Mouse (Mus musculus) limb, embryonic 14.5 days (tissue): ENCODE measurements around the gene Rasgef1c. TPM values are rescaled to one million over a fixed set of nuclear protein-coding genes. Genes with fewer than 3 reads are reported as not detected.

Experiments
- ATAC-seq: fragments of 200-750 bp; cut with Nextera tagmentation; 2 replicates; pipeline ENCODE4 v1.8.0; 2017; ENCODE audit warnings: low read depth, moderate number of reproducible peaks, moderate TSS enrichment; ENCODE audit not compliant: low FRiP score
- DNase-seq: peaks from one replicate; pipeline ENCODE4 v3.0.0-alpha.2; 2015; ENCODE audit warnings: low spot score
- H3K27ac ChIP-seq: fragments of 300-500 bp; sonication (generic); replicated peaks from 2 replicates; pipeline ENCODE4 v1.5.1; 2014; ENCODE audit warnings: low read depth, mild to moderate bottlenecking, low read length, moderate library complexity, mixed read lengths
- H3K27me3 ChIP-seq: fragments of 300-500 bp; sonication (generic); 2 replicates; pipeline ENCODE4 v1.6.1; 2014; ENCODE audit warnings: low read length, mixed read lengths; ENCODE audit not compliant: control insufficient read depth, insufficient read depth
- H3K36me3 ChIP-seq: fragments of 300-500 bp; sonication (generic); 2 replicates; pipeline ENCODE4 v1.6.1; 2014; ENCODE audit warnings: mild to moderate bottlenecking, low read length, moderate library complexity, mixed read lengths; ENCODE audit not compliant: control insufficient read depth, insufficient read depth
- H3K4me1 ChIP-seq: fragments of 300-500 bp; sonication (generic); 2 replicates; pipeline ENCODE4 v1.6.1; 2014; ENCODE audit warnings: antibody characterized with exemption, low read length, mixed read lengths; ENCODE audit not compliant: control insufficient read depth, insufficient read depth
- H3K4me2 ChIP-seq: fragments of 300-500 bp; sonication (generic); replicated peaks from 2 replicates; pipeline ENCODE4 v1.6.1; 2014; ENCODE audit warnings: low read depth, mild to moderate bottlenecking, low read length, moderate library complexity; ENCODE audit not compliant: severe bottlenecking
- H3K4me3 ChIP-seq: fragments of 300-500 bp; sonication (generic); replicated peaks from 2 replicates; pipeline ENCODE4 v1.5.1; 2014; ENCODE audit warnings: low read length
- H3K9ac ChIP-seq: fragments of 300-500 bp; sonication (generic); 2 replicates; pipeline ENCODE4 v1.6.1; 2014; ENCODE audit warnings: mild to moderate bottlenecking, low read depth, low read length, moderate library complexity; ENCODE audit not compliant: severe bottlenecking
- H3K9me3 ChIP-seq: fragments of 300-500 bp; sonication (generic); 2 replicates; pipeline ENCODE4 v1.6.1; 2016; ENCODE audit warnings: low read length; ENCODE audit not compliant: control insufficient read depth
- POLR2A ChIP-seq: fragments of 200-500 bp; IDR thresholded peaks from 2 replicates; pipeline ENCODE4 v1.8.0; 2012; ENCODE audit warnings: inconsistent platforms, mild to moderate bottlenecking, moderate library complexity, borderline replicate concordance; ENCODE audit not compliant: insufficient read depth, insufficient read length; ENCODE audit errors: extremely low read depth
- WGBS: fragments of 180-500 bp; shearing (Covaris S2); extraction: QIAGEN DNeasy Blood & Tissue Kit; methylation state at CpG from one replicate; pipeline ENCODE4 v1.1.7; 2014; 5-methylcytosine and 5-hydroxymethylcytosine counted together
- polyA plus RNA-seq, 2 experiments: library from polyadenylated mRNA; depleted of rRNA in 1 of 2; stranded (reverse) in 1 of 2; unstranded in 1 of 2; fragments of >200 nt; fragmentation: Nextera tagmentation in 1 of 2; extraction: Ambion mirVana in 1 of 2; gene quantifications; 2 replicates each; pipeline versions ENCODE4 v1.2.1 to v1.2.3; 2012 to 2014

Gene Rasgef1c
- polyA plus RNA-seq, 2 experiments: 0.34 to 0.43 TPM

GRCm38 (mm10) chr11:49973657-49974340 lies 72.2 kb downstream of the Rasgef1c start:
- H3K4me1 ChIP-seq: no peaks in the 10 kb centered on the region
- no peak overlapping the region for H3K27ac ChIP-seq
- DNase-seq (no peak), ATAC-seq (no peak)
- no peaks in the 10 kb centered on the region for H3K9me3 ChIP-seq
- no peak overlapping the region for H3K9ac ChIP-seq
- no peak for TF ChIP-seq POLR2A
- H3K4me2 ChIP-seq: no peak overlapping the region
- H3K36me3 ChIP-seq: no peaks in the 10 kb centered on the region
- H3K4me3 ChIP-seq: no peak overlapping the region
- 84% methylated on average over 10 of the region's 10 CpGs for WGBS
- H3K27me3 ChIP-seq: no peaks in the 10 kb centered on the region

GRCm38 (mm10) chr11:49974675-49975074 lies 73.0 kb downstream of the Rasgef1c start:
- no peak overlapping the region for H3K4me2 ChIP-seq
- WGBS: 52% methylated on average over 1 of the region's 1 CpGs
- no peaks in the 10 kb centered on the region for H3K27me3 ChIP-seq
- H3K4me1 ChIP-seq: no peaks in the 10 kb centered on the region
- H3K27ac ChIP-seq: no peak overlapping the region
- no peak for TF ChIP-seq POLR2A
- DNase-seq: no peak
- no peak overlapping the region for H3K9ac ChIP-seq
- no peak for ATAC-seq
- H3K9me3 ChIP-seq: no peaks in the 10 kb centered on the region
- no peak overlapping the region for H3K4me3 ChIP-seq
- no peaks in the 10 kb centered on the region for H3K36me3 ChIP-seq

DNA sequence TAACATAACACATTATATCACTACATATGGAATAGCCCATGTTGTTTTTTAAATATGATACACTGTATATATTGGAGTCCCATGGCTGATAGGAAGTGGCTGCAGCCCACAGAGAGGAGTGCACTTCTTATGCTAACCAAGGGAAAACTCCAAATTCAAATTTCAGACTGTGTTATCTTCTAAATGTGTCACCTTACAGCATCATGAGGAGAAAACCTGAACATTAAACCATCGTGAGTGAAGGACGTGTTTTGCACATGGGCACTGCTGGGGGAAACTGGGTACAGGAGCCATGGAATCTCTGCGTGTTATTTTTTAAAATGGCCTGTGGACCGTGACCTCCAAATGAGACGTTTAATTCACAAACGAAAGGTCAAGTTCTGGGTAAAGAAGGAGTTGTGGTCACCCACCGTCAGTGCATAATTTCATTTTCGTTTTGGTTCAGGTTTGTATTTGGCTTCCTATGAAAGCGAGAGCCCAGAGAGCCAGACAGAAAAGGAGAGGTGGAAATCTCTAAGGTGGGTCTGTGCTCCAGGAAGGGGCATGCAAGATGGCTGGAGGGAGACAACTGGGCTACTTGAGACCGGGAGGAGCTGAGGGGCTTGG lies 76.4 kb downstream of the Rasgef1c start:
- no peak for DNase-seq
- no peaks in the 10 kb centered on the region for H3K9me3 ChIP-seq
- H3K27ac ChIP-seq: no peak overlapping the region
- TF ChIP-seq POLR2A: no peak
- H3K4me2 ChIP-seq: no peak overlapping the region
- ATAC-seq: no peak
- H3K27me3 ChIP-seq: no peaks in the 10 kb centered on the region
- H3K9ac ChIP-seq: no peak overlapping the region
- WGBS: 83% methylated on average over 10 of the region's 10 CpGs
- no peaks in the 10 kb centered on the region for H3K36me3 ChIP-seq
- no peaks in the 10 kb centered on the region for H3K4me1 ChIP-seq
- no peak overlapping the region for H3K4me3 ChIP-seq

DNA sequence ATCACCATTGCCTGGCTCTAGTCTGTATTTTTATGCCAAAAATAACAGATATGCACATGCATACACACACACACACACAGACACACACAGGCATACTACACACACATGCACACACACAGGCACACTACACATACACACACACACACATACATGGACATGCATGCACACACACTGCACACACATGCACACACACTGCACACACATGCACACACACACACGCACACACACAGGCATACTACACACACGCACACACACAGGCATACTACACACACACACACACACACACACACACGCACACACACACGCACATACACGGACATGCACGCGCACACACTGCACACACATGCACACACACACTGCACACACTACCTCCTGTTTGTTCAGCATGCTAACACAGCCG lies 77.3 kb downstream of the Rasgef1c start:
- Histone ChIP-seq H3K9ac (no peak overlapping the region), H3K27me3 (no peaks in the 10 kb centered on the region), H3K9me3 (no peaks in the 10 kb centered on the region), H3K27ac (no peak overlapping the region), H3K4me1 (no peaks in the 10 kb centered on the region), H3K36me3 (no peaks in the 10 kb centered on the region), H3K4me3 (no peak overlapping the region), H3K4me2 (no peak overlapping the region)
- no peak for DNase-seq
- 95% methylated on average over 8 of the region's 8 CpGs for WGBS
- ATAC-seq: no peak
- TF ChIP-seq POLR2A: no peak

- no peak for ATAC-seq
- Histone ChIP-seq H3K27me3 (no peaks in the 10 kb centered on the region), H3K4me1 (no peaks in the 10 kb centered on the region), H3K36me3 (no peaks in the 10 kb centered on the region), H3K27ac (no peak overlapping the region), H3K4me2 (no peak overlapping the region), H3K4me3 (no peak overlapping the region), H3K9me3 (no peaks in the 10 kb centered on the region), H3K9ac (no peak overlapping the region)
- DNase-seq: no peak
- TF ChIP-seq POLR2A: no peak
- 63% methylated on average over 6 of the region's 6 CpGs for WGBS
These were observed 79.1 kb downstream of the Rasgef1c start for GRCm38 (mm10) chr11:49980681-49981235.
